Mouse (Mus musculus) layer of hippocampus, postnatal 10 days (tissue): Measurements from ENCODE around the gene Zfp3. TPM values are rescaled to one million over a fixed set of nuclear protein-coding genes. Genes with fewer than 3 reads are reported as not detected.
A peak's percentile ranks its signal among the peaks of the same experiment; 100 is the strongest.

Source experiments
- DNase-seq, 2 experiments: peaks; one replicate each; pipeline ENCODE4 v3.0.0; 2021; ENCODE audit warnings: low spot score in 2 of 2
- microRNA-seq, 2 experiments: library from miRNA; unstranded; fragments of <30 nt; microRNA quantifications; one replicate each; pipeline ENCODE4 v1.2.0; 2021
- total RNA-seq, 2 experiments: library from RNA; stranded (reverse); gene quantifications; 2 replicates each; pipeline ENCODE4 v1.2.3; 2021

Zfp3 gene
- total RNA-seq, 2 experiments from 2014 or later = 16.2 to 17.4 TPM

DNA sequence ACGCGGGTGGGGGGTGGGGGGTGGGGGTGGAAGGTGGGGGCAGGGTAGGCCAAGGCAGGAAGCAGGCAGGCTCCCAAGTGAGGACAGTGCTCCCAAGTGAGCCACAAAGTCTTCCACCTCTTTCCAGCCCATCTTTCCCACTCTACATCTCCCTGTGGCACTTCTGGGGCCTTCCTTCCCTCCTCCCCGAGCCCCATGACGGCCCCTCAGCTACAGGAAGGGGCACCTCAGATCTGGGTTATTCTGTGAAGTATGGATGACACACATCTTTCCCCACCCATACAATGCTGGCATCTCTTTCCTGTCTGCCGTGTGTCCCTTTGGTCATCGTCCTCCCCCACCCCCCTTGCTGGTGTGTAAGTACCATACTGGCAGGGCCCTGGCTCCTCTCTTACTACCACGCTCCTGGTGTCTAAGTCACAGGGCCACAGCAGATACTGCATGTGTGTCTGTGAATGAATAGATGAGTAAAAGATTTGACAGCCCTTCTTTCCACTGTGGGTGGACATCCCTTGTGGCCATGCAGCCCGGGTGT is 41.7 kb downstream of the Zfp3 start:
- no peak for DNase-seq

DNA sequence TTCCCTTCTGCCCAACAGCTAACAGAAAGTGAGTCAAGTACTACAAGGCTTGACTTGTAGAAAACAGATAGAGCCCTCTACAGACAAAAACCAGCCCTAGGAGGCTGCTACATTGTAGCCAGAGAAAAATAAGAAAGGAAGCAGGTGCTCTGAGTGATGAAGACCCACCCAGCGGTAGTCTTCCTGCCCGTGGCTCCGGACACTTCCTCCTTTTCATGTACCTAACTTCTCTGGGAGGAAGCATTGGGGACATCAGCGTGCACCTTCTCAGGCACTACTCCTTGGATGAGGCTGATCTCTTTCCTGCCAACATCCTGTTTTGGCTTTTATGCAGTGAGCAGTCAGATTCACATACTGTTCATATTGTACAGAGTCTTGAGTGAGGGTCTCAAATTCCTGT is 42.7 kb downstream of the Zfp3 start:
- no peak for DNase-seq

DNA sequence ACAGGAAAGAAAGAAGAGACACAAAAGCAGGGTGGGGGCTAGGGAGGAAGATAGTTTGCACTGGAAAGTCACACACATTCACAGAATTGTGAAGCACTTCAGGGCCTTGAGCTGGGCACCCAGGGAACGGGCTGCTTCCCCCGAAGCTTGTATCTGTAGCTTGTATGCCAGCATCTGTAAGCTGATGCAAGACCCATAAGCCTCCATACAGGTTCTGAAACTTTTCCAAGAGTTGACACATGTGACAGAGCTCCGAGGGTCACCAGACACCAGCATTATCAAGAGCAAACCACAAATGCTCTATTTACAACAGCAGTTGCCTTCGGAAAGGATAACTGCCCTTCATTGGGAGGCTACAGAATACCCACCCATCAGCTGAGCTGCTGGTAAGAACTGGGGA is 43.6 kb downstream of the Zfp3 start:
- no peak for DNase-seq

DNA sequence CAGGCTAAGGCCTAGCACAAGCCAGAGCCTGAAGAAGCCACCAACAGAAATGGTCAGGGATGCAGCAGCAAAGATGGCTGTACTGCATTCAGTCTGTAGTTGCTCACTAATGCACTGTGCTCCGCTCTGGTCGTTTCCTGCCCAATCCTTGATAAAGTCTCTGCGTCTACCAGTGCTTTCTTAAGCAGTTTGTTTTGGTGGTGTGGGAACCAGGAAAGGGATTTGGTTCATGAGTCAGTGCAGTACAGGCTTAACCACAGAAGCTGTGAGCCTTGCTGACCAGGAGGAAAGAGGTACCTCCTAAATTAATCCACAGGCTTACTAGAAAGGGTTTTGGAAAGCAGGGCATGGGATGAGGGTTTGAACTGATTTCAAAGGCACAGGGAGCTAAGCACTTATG is 44.1 kb downstream of the Zfp3 start:
- no peak for DNase-seq

DNA sequence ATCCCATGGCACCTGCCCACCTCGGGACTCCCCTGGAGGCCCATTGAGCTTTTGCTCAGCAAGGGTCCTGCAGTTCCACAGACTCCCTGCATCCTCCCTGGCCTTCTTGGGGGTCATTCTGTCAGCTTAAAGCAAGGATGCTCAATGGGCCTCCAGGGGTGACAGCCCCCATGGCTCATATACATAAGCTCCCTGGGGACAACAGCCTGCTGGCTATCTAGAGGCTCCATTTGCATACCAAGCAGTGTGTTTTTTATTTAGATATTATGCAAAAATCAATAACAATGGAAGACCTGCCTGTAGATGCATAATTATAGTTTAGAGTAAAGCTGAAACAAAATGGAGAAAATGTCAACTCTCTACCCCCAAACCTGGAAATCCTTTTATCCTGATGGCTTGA is 45.0 kb downstream of the Zfp3 start:
- no peak for DNase-seq

DNA sequence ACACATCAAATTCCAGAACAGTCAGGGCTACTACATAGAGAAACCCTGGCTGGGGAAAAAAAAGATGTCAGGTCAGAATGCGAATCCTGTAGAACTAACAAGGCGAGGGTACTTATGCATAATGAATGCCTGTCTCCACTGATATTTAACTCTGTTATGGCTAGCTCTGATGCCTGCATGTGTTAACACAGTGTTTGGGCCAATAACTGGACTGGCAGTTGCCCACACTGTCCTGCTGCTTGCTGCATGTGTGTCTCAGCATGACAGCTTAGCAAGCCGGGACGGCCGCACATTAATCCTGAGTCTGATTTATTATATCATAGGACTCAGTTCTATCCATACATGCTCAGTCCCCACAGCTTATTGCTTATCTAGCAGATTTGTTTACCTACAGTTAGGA is 47.0 kb downstream of the Zfp3 start:
- DNase-seq = no peak

DNA sequence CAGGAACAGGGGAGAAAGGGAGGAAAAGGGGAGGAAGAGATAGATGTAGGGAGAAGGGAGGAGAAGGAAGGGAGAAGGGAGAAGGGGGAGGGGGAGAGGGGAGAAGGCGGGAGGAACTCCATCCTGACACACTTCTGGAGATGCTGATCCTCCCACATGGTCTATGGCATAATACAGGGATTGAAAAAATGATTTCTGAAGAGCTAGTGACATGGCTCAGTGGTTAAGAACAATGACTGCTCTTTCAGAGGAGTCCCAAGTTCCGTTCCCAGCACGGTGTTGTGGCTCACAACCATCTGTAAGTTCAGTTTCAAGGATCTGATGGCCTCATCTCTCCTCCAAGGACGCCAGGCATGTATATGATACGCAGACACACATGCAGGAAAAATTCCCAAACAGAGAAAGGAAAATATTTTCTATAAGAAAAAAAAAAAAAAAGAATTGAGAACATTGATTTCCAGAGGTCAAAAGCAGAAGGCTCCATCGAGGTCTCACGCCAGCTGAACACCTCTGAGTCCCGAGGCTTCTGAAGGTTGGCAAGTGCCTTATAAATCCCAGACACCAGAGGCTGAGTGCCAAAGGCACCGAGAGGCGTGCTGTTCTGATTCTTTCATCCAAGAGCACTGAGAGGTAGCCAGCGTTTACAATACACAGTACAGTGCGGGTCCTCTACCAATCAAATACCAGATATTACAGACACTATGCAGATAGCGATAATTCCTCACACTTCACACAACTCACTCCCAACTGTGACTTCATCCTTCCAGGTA is 47.6 kb downstream of the Zfp3 start:
- DNase-seq = no peak

DNA sequence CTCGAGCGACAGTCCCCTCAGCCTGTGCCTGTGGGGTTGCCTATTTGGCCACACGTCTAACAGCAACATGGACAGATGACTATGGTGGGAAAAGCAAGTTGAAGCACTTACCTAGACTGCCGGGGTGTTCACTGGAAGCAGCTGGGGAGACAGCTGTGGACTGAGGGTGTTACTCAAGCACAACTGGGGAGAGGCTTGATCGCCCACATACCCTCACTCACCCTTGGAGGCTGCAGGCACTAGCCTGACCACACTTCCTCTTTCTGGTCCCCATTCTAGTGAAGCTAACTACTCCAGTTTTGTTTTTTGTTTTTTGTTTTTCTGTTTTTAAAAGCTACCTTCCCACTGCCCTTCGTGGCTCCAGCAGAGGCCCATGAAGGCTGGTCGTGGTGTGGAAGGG is 48.4 kb downstream of the Zfp3 start, which contains the start of gene Scimp:
TSS of gene Scimp (minus strand) at position 222 of the 400 bp plus-strand sequence.
- no peak for DNase-seq

DNA sequence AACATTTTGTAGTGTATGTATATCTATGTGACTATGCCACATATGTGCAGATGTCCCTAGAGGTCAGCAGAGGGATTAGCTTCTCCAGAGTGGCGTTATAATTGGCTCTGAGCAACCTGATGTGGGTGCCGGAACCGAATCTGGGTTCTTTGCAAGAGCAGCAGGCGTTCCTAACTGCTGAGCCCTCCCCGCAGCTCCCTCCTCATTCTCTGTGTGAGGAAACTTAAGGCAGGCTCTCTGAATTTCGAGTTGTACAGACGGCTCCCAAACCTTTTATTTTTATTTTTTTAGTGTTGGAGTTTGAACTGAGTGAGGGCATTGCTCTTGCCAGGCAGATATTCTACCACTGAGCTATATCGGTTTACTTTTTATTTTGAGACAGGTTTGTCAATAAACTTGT is 51.1 kb downstream of the Zfp3 start:
- no peak for DNase-seq

DNA sequence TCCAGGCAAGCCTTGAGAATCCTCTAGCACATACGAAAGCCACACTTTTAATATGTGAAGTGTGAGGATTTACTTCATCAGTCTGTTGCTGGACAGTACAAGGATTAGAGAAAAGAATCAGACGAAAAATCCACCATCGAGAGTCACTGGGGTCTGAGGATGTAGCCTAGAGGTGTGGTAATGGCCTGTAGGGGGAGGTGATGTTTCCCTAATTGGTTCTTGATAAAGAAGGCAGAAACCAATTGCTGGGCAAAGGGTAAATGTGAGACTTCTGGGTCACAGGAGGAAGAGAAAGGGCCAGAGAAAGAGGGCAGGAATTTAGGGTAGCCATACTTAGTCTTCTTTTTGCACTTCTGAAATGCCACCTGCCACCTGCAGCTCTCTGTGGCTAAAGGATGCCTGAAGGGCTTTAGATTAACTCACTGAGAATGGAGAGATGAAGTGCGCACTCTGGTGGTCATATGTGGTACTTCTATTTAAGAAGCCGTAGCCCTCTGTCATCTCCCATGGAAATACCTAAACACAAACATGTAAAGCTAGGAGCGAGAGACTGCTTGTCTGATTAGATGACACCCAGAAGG is 51.6 kb downstream of the Zfp3 start:
- peak; percentile 64 to 74 for DNase-seq

DNA sequence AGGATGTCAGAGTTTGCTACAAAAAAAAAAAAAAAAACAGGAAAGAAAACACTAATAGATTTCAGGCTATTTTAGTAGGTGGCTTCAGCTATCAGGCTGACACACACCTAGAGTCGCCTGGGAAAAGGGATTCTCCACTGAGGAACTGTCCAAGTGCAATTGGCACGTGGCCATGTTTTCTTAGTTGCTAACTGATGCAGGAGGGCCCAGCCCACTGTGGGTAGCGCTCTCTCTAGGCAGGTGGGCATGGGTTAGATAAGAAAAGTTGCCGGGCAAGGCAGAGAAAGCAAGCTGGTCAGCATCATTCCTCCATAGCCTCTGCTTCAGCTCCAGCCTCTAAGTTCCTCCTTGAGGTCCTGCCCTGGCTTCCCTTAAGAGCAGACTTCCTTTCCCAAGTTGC is 52.8 kb downstream of the Zfp3 start:
- DNase-seq = no peak

DNA sequence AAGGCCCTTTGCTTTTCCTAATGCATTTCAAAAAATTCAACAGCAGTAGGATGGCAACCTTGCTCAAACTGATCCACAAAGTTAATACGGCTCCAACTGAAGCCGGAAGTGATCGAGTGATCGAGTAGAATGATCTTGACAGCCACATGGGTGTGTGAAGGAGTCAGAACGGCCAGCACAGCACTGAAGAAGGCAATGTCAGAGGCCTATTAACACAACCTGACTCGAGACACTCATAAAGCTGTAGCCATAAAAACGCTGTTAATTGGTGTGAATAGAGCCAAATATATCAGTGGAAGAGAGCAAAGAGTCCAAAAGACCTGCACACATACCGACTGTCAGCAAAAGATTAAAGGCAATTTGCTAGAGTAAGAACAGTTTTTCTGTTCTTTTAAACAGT is 56.1 kb downstream of the Zfp3 start:
- no peak for DNase-seq

DNA sequence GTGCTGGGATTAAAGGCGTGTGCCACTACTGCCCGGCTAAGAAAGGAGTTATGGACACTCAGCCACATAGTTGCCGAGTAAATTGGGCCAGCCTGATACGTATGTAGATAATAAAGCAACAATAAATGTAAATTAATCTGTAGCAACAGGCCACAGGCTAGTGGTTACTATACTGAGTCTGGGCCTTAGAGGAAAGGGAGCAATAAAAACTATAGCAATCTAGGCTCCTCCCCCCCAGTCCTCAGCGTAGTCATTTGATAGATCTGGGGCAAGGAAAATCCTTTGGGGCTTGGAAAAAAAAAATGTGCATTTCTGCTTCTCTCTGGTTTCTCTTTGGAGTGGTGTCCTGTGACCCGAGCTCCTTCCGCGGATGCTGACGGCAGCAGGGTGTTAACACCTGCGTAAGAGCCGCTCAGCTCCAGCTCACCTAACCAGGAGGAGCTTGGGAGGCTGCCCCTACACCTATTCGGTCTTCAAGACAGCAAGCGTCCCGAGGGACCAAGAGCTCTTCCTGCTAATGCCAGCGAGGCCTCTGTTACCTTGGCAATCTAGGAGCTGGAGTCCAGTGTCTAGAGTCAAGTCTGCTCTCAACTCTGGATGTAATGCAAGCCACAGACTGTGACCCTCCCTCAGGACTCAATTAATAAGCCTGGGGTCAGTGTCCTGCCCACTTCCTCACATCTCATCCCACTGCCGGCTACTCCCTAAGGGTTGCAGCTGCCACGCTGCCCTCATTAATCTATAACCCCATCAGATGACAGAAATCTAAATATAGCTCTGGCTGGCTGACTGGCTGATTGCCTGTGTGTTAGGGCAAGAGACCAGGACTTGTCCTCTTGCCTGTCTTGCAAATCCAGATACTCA is 58.0 kb downstream of the Zfp3 start:
- DNase-seq = no peak

Small RNAs within 50 kb of the gene (microRNA-seq; reads per million reads assigned to microRNA genes)
- 0 reads per million in 2 experiments for gene Gm22760

Other genes starting within 250 kb of the Zfp3 start
- gene Vmo1, start 249.6 kb upstream of the Zfp3 start, total RNA-seq = not detected
- not detected for gene Gltpd2, start 245.0 kb upstream of the Zfp3 start, total RNA-seq
- 100 to 1,000 TPM; 221 to 229 TPM for gene Psmb6, start 238.8 kb upstream of the Zfp3 start, total RNA-seq
- not detected for gene Gm40193, start 231.3 kb upstream of the Zfp3 start, total RNA-seq
- 10 to 100 TPM; 25.0 to 25.6 TPM for gene Pld2, start 224.1 kb upstream of the Zfp3 start, total RNA-seq
- gene Mink1, start 201.3 kb upstream of the Zfp3 start, total RNA-seq = 100 to 1,000 TPM; 208 to 249 TPM
- 1 to 10 TPM in 1 of 2 experiments, not detected in 1; 1.1 TPM for gene 4930544D05Rik, start 148.4 kb upstream of the Zfp3 start, total RNA-seq
- under 1 TPM in 1 of 2 experiments, not detected in 1; 0.94 TPM for gene Chrne, start 145.0 kb upstream of the Zfp3 start, total RNA-seq
- gene Gp1ba, start 125.1 kb upstream of the Zfp3 start, total RNA-seq = not detected
- 10 to 100 TPM; 60.3 to 61.5 TPM for gene Rnf167, start 117.0 kb upstream of the Zfp3 start, total RNA-seq
- 100 to 1,000 TPM; 117 to 125 TPM for gene Slc25a11, start 116.7 kb upstream of the Zfp3 start, total RNA-seq
- 100 to 1,000 TPM; 364 to 371 TPM for gene Pfn1, start 109.6 kb upstream of the Zfp3 start, total RNA-seq
- 10 to 100 TPM in 1 of 2 experiments, 1 to 10 TPM in 1; 5.1 to 10.5 TPM for gene Eno3, start 107.0 kb upstream of the Zfp3 start, total RNA-seq
- 10 to 100 TPM; 52.8 to 53.9 TPM for gene Spag7, start 94.8 kb upstream of the Zfp3 start, total RNA-seq
- 100 to 1,000 TPM; 183 to 189 TPM for gene Camta2, start 76.1 kb upstream of the Zfp3 start, total RNA-seq
- 1 to 10 TPM; 1.4 to 1.8 TPM for gene Inca1, start 64.1 kb upstream of the Zfp3 start, total RNA-seq
- gene Kif1c, start 63.7 kb upstream of the Zfp3 start, total RNA-seq = 10 to 100 TPM; 55.9 to 59.9 TPM
- gene Scimp, start 48.4 kb downstream of the Zfp3 start, total RNA-seq = not detected
- gene Rabep1, start 80.6 kb downstream of the Zfp3 start, total RNA-seq = 100 to 1,000 TPM; 115 to 117 TPM
- gene Nup88, start 205.8 kb downstream of the Zfp3 start, total RNA-seq = 10 to 100 TPM; 60.7 to 69.2 TPM
- 10 to 100 TPM; 41.3 to 48.5 TPM for gene Rpain, start 206.0 kb downstream of the Zfp3 start, total RNA-seq
- gene C1qbp, start 218.8 kb downstream of the Zfp3 start, total RNA-seq = 100 to 1,000 TPM; 107 to 119 TPM
- 10 to 100 TPM; 25.6 to 25.7 TPM for gene Dhx33, start 240.2 kb downstream of the Zfp3 start, total RNA-seq